Mouse (Mus musculus) left cerebral cortex, adult 6 months (tissue): ENCODE measurements around the gene 1700123L14Rik. TPM values are rescaled to one million over a fixed set of nuclear protein-coding genes. Genes with fewer than 3 reads are reported as not detected.

Experiments used
- long read RNA-seq, 2 experiments: library from polyadenylated mRNA; unstranded; transcript quantifications; one replicate each; pipeline ENCODE4 v2.0.0; 2019 to 2020
- polyA plus RNA-seq: library from polyadenylated mRNA; unstranded; fragments of <200 nt; fragmentation: Nextera tagmentation; gene quantifications from 2 replicates; pipeline ENCODE4 v1.2.3, GENCODE M21; 2021

Gene 1700123L14Rik
- not detected in 2 replicates for polyA plus RNA-seq
- long read RNA-seq, experiment 1 = 0 reads
- long read RNA-seq, experiment 2 = 0 reads

DNA sequence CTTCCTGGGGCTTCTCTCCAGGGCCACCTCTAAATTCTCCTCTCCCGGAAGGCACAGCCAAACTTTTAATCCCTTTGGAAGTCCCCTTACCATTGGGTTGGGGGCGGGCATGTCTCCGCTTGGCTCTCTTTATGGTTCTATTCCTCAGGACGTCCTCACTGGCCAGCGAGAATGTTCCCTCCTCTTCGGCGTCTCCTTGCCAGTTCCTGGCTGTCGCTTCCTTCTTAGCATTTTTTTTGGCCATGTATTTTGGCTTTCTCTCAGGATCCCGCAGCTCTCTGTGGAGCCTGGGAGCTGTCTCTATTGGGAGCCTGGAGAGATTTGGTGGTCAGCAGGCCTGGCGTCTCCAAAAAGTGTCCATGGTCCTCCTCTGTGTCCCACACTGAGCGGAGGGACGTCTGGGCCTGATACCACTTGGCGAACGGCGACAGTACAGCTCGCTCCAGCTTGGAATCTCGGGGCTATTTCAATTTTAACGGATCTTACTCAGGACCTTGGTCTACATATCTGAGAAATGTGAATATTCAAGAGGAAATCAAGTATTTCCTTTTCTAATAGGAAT lies at the start of gene 1700123L14Rik:
1700123L14Rik (minus strand) TSS at position 426 of the 562 bp plus-strand sequence.

Other genes with a start within 250 kb of the 1700123L14Rik start
- gene Fam19a1, start 53.1 kb downstream of the 1700123L14Rik start, polyA plus RNA-seq = 17.1 and 24.1 TPM in 2 replicates